Mouse (Mus musculus) MN1 (cell line): ENCODE results near the gene Scaf1.

Experiments
- DNase-seq: peaks from one replicate; pipeline ENCODE4 v3.0.0-alpha.2; 2016; ENCODE audit warnings: low spot score

The Scaf1 gene

GRCm38 (mm10) chr7:45015957-45016612, at the start of gene Scaf1:
TSS of gene Scaf1 (minus strand) at chr7:45016363.
- peak; percentile 98 for DNase-seq

- DNase-seq, result peak; percentile 97
These were observed 46.2 kb upstream of the Scaf1 start, which contains the start of the genes Nosip and Prrg2 for GRCm38 (mm10) chr7:45062239-45062835. TSS of gene Nosip (plus strand) at chr7:45062429. TSS of gene Prrg2 (minus strand) at chr7:45062677.

- DNase-seq, result no peak
These were observed 45.4 kb upstream of the Scaf1 start for GRCm38 (mm10) chr7:45061532-45062075.

GRCm38 (mm10) chr7:45060632-45061122, 44.5 kb upstream of the Scaf1 start:
- DNase-seq, result no peak

GRCm38 (mm10) chr7:45058607-45059571, 42.7 kb upstream of the Scaf1 start:
- peak; percentile 61 for DNase-seq

- DNase-seq, result no peak
These were observed 40.8 kb upstream of the Scaf1 start for GRCm38 (mm10) chr7:45056972-45057348.

GRCm38 (mm10) chr7:45056329-45056971, 40.3 kb upstream of the Scaf1 start:
- no peak for DNase-seq

- peak; percentile 93 for DNase-seq
These were observed 37.9 kb upstream of the Scaf1 start for GRCm38 (mm10) chr7:45053931-45054510.

GRCm38 (mm10) chr7:45053117-45053930, 37.2 kb upstream of the Scaf1 start:
- DNase-seq, result peak; percentile 80

- no peak for DNase-seq
These were observed 36.6 kb upstream of the Scaf1 start, which contains the start of gene Prr12 for GRCm38 (mm10) chr7:45052862-45053116. TSS of gene Prr12 (minus strand) at chr7:45052881.

GRCm38 (mm10) chr7:45052181-45052861, 36.2 kb upstream of the Scaf1 start:
- peak; percentile 42 for DNase-seq

GRCm38 (mm10) chr7:45051601-45051974, 35.4 kb upstream of the Scaf1 start:
- peak; percentile 21 for DNase-seq

GRCm38 (mm10) chr7:45050945-45051600, 34.9 kb upstream of the Scaf1 start:
- peak; percentile 87 for DNase-seq

- DNase-seq, result peak; percentile 26
These were observed 32.9 kb upstream of the Scaf1 start for GRCm38 (mm10) chr7:45048923-45049657.

- DNase-seq, result peak; percentile 33
These were observed 32.1 kb upstream of the Scaf1 start for GRCm38 (mm10) chr7:45048001-45048890.

GRCm38 (mm10) chr7:45047491-45047890, 31.3 kb upstream of the Scaf1 start:
- DNase-seq, result no peak

GRCm38 (mm10) chr7:45046853-45047350, 30.7 kb upstream of the Scaf1 start:
- no peak for DNase-seq
